Mouse (Mus musculus) MEL (cell line): Measurements from ENCODE around the gene Rufy4. TPM values are rescaled to one million over a fixed set of nuclear protein-coding genes. Genes with fewer than 3 reads are reported as not detected.

Experiments used
- DNase-seq: peaks from one replicate; pipeline ENCODE4 v3.0.0; 2011; ENCODE audit warnings: low read depth, low spot score
- H3K27ac ChIP-seq: 2 replicates; pipeline ENCODE4 v1.5.1; 2012; ENCODE audit warnings: low read depth, mild to moderate bottlenecking, control low read depth, low read length, moderate library complexity; ENCODE audit not compliant: control insufficient read depth
- H3K27me3 ChIP-seq, 2 experiments: fragments of 150-350 bp in 1 of 2; sonication (generic) in 1 of 2; 2 replicates each; pipeline ENCODE4 v1.6.1; 2012; ENCODE audit warnings: low read length in 2 of 2, mild to moderate bottlenecking in 2 of 2, improper control_type of control experiment in 1 of 2, moderate library complexity in 1 of 2; ENCODE audit not compliant: insufficient read depth in 2 of 2, control insufficient read depth in 1 of 2
- H3K36me3 ChIP-seq, 2 experiments: 2 replicates each; pipeline ENCODE4 v1.6.1; 2012 to 2014; ENCODE audit warnings: low read length in 2 of 2, improper control_type of control experiment in 1 of 2, inconsistent platforms in 1 of 2, mild to moderate bottlenecking in 1 of 2; ENCODE audit not compliant: insufficient read depth in 2 of 2, control insufficient read depth in 1 of 2
- H3K4me1 ChIP-seq, 2 experiments: fragments of 150-350 bp in 1 of 2; sonication (generic) in 1 of 2; 2 replicates each; pipeline ENCODE4 v1.6.1; 2012; ENCODE audit warnings: low read length in 2 of 2, improper control_type of control experiment in 1 of 2, mild to moderate bottlenecking in 1 of 2; ENCODE audit not compliant: insufficient read depth in 2 of 2, control insufficient read depth in 1 of 2
- H3K4me3 ChIP-seq, 2 experiments: fragments of 150-350 bp in 1 of 2; sonication (generic) in 1 of 2; 2 replicates each; pipeline ENCODE4 v1.5.1; 2012; ENCODE audit warnings: low read depth in 2 of 2, low read length in 2 of 2, mild to moderate bottlenecking in 2 of 2, moderate library complexity in 2 of 2, control low read depth in 1 of 2, improper control_type of control experiment in 1 of 2; ENCODE audit not compliant: control insufficient read depth in 1 of 2, insufficient read depth in 1 of 2
- H3K79me2 ChIP-seq: 2 replicates; pipeline ENCODE4 v1.6.1; 2012; ENCODE audit warnings: mild to moderate bottlenecking, low read length, moderate library complexity; ENCODE audit not compliant: control insufficient read depth, poor library complexity, insufficient read depth
- H3K9ac ChIP-seq: 2 replicates; pipeline ENCODE4 v1.6.1; 2012; ENCODE audit warnings: low read depth, mild to moderate bottlenecking, control low read depth, low read length, moderate library complexity; ENCODE audit not compliant: control insufficient read depth, poor library complexity, severe bottlenecking
- H3K9me3 ChIP-seq: fragments of 150-350 bp; sonication (generic); replicated peaks from 2 replicates; pipeline ENCODE4 v1.6.1; 2012; ENCODE audit warnings: mild to moderate bottlenecking, low read length, improper control_type of control experiment, moderate library complexity; ENCODE audit not compliant: insufficient read depth
- BHLHE40 ChIP-seq: IDR thresholded peaks from 2 replicates; pipeline ENCODE4 v1.6.1; 2012; ENCODE audit warnings: low read depth, mild to moderate bottlenecking, inconsistent platforms, low read length, improper control_type of control experiment, borderline replicate concordance
- CHD1 ChIP-seq: IDR thresholded peaks from 2 replicates; pipeline ENCODE4 v1.6.1; 2012; ENCODE audit warnings: low read depth, mild to moderate bottlenecking, inconsistent platforms, low read length, improper control_type of control experiment
- CHD2 ChIP-seq: IDR thresholded peaks from 2 replicates; pipeline ENCODE4 v1.6.1; 2011; ENCODE audit warnings: low read length, improper control_type of control experiment
- CTCF ChIP-seq, 3 experiments: IDR thresholded peaks in 2 of 3; conservative IDR thresholded peaks in 1 of 3; 2 replicates each; pipeline ENCODE4 v1.5.1; 2011 to 2012; ENCODE audit warnings: low read length in 3 of 3, low read depth in 2 of 3, mild to moderate bottlenecking in 2 of 3, improper control_type of control experiment in 1 of 3, inconsistent platforms in 1 of 3, mixed read lengths in 1 of 3, moderate library complexity in 1 of 3; ENCODE audit not compliant: control insufficient read depth in 1 of 3, insufficient read depth in 1 of 3, poor library complexity in 1 of 3, severe bottlenecking in 1 of 3
- E2F4 ChIP-seq: IDR thresholded peaks from 2 replicates; pipeline ENCODE4 v1.6.1; 2011; ENCODE audit warnings: low read depth, low read length, improper control_type of control experiment, borderline replicate concordance
- ELF1 ChIP-seq: IDR thresholded peaks from 2 replicates; pipeline ENCODE4 v1.6.1; 2014; ENCODE audit warnings: low read depth, mild to moderate bottlenecking, inconsistent platforms, low read length, improper control_type of control experiment, moderate library complexity
- EP300 ChIP-seq, 2 experiments: IDR thresholded peaks; 2 replicates each; pipeline ENCODE4 v1.6.1; 2011; ENCODE audit warnings: improper control_type of control experiment in 2 of 2, low read length in 2 of 2, low read depth in 1 of 2, mild to moderate bottlenecking in 1 of 2
- HCFC1 ChIP-seq: IDR thresholded peaks from 2 replicates; pipeline ENCODE4 v1.6.1; 2012; ENCODE audit warnings: low read depth, mild to moderate bottlenecking, inconsistent platforms, low read length, improper control_type of control experiment, moderate library complexity
- JUND ChIP-seq: IDR thresholded peaks from 2 replicates; pipeline ENCODE4 v1.6.1; 2011; ENCODE audit warnings: low read depth, mild to moderate bottlenecking, improper control_type of control experiment, low read length
- MAFK ChIP-seq: IDR thresholded peaks from 2 replicates; pipeline ENCODE4 v1.6.1; 2011; ENCODE audit warnings: low read depth, mild to moderate bottlenecking, low read length, improper control_type of control experiment, borderline replicate concordance
- MAX ChIP-seq: IDR thresholded peaks from 2 replicates; pipeline ENCODE4 v1.6.1; 2011; ENCODE audit warnings: low read length, improper control_type of control experiment
- MAZ ChIP-seq: IDR thresholded peaks from 2 replicates; pipeline ENCODE4 v1.6.1; 2012; ENCODE audit warnings: low read depth, mild to moderate bottlenecking, inconsistent platforms, low read length, improper control_type of control experiment
- MEF2A ChIP-seq: IDR thresholded peaks from 2 replicates; pipeline ENCODE4 v1.6.1; 2014; ENCODE audit warnings: low read depth, mild to moderate bottlenecking, inconsistent platforms, low read length, improper control_type of control experiment; ENCODE audit not compliant: poor library complexity, insufficient replicate concordance, severe bottlenecking; ENCODE audit errors: extremely low read depth
- MXI1 ChIP-seq: IDR thresholded peaks from 2 replicates; pipeline ENCODE4 v1.6.1; 2011; ENCODE audit warnings: mild to moderate bottlenecking, low read depth, low read length, improper control_type of control experiment
- NELFE ChIP-seq: IDR thresholded peaks from 2 replicates; pipeline ENCODE4 v1.6.1; 2011; ENCODE audit warnings: low read depth, low read length, improper control_type of control experiment
- POLR2A ChIP-seq, 2 experiments: IDR thresholded peaks; 2 replicates each; pipeline ENCODE4 v1.6.1; 2011 to 2012; ENCODE audit warnings: low read length in 2 of 2, mild to moderate bottlenecking in 2 of 2, control low read depth in 1 of 2, improper control_type of control experiment in 1 of 2, low read depth in 1 of 2, moderate library complexity in 1 of 2; ENCODE audit not compliant: control insufficient read depth in 1 of 2, insufficient read depth in 1 of 2, poor library complexity in 1 of 2
- RAD21 ChIP-seq: IDR thresholded peaks from 2 replicates; pipeline ENCODE4 v1.6.1; 2011; ENCODE audit warnings: mild to moderate bottlenecking, low read depth, low read length, improper control_type of control experiment
- RCOR1 ChIP-seq: IDR thresholded peaks from 2 replicates; pipeline ENCODE4 v1.6.1; 2012; ENCODE audit warnings: low read depth, mild to moderate bottlenecking, inconsistent platforms, low read length, improper control_type of control experiment
- SIN3A ChIP-seq: IDR thresholded peaks from 2 replicates; pipeline ENCODE4 v1.6.1; 2012; ENCODE audit warnings: low read length, improper control_type of control experiment, inconsistent platforms
- TAL1 ChIP-seq: IDR thresholded peaks from 2 replicates; pipeline ENCODE4 v1.6.1; 2012; ENCODE audit warnings: mild to moderate bottlenecking, inconsistent platforms, low read length, moderate library complexity, mixed read lengths
- TCF12 ChIP-seq: IDR thresholded peaks from 2 replicates; pipeline ENCODE4 v1.6.1; 2014; ENCODE audit warnings: low read depth, mild to moderate bottlenecking, inconsistent platforms, low read length, improper control_type of control experiment, moderate library complexity
- USF2 ChIP-seq, 2 experiments: IDR thresholded peaks; 2 replicates each; pipeline ENCODE4 v1.6.1; 2011 to 2012; ENCODE audit warnings: improper control_type of control experiment in 2 of 2, low read length in 2 of 2, borderline replicate concordance in 1 of 2, inconsistent platforms in 1 of 2, low read depth in 1 of 2, mild to moderate bottlenecking in 1 of 2; ENCODE audit not compliant: insufficient read depth in 1 of 2
- ZC3H11A ChIP-seq: IDR thresholded peaks from 2 replicates; pipeline ENCODE4 v1.6.1; 2012; ENCODE audit warnings: low read depth, mild to moderate bottlenecking, inconsistent platforms, low read length, improper control_type of control experiment
- ZKSCAN1 ChIP-seq: IDR thresholded peaks from 2 replicates; pipeline ENCODE4 v1.6.1; 2012; ENCODE audit warnings: low read depth, mild to moderate bottlenecking, inconsistent platforms, low read length, improper control_type of control experiment, moderate library complexity
- ZMIZ1 ChIP-seq: IDR thresholded peaks from 2 replicates; pipeline ENCODE4 v1.6.1; 2012; ENCODE audit warnings: low read depth, mild to moderate bottlenecking, inconsistent platforms, low read length, improper control_type of control experiment, moderate library complexity
- polyA plus RNA-seq, 2 experiments: library from polyadenylated mRNA; stranded (reverse) in 1 of 2; unstranded in 1 of 2; fragments of >175 nt in 1 of 2; fragments of >200 nt in 1 of 2; gene quantifications; 2 replicates each; pipeline versions ENCODE4 v1.2.1 to v1.2.4; 2012; ENCODE audit warnings: low replicate concordance in 2 of 2, low read depth in 1 of 2; ENCODE audit not compliant: insufficient read length in 2 of 2, insufficient read depth in 1 of 2, missing spikeins in 1 of 2
- total RNA-seq: library from RNA; depleted of rRNA; stranded (reverse); fragments of 300-350 nt; gene quantifications from 2 replicates; pipeline ENCODE4 v1.2.3, GENCODE M21; 2012

Gene Rufy4
- total and polyA plus RNA-seq, 3 experiments = 0.04 to 0.10 TPM; not detected in 1

DNA sequence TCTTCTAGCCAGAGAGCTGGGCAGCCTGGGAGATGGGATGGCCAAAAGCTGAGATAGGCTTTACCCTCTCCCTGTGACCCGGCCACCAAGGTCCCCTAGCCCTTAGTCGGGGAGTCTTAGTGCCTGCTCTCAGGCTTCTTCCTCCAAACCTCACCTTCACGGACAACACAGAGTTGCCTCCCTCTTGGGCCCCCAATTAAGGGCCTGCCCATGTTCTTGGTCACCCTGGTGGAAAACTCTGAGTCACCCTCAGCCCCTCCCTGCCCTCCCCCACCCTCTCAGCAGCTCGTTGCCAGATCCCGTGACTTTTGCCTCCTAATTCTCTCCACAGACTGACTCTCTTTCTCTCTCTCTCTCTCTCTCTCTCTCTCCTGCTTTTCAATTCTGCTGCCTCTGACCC is 40.6 kb upstream of the Rufy4 start:
- no peak for TF ChIP-seq USF2 (IDR thresholded peaks at IDR 0.05; ENCODE audit: borderline replicate concordance in 1 of 2, insufficient read depth in 1 of 2, low read depth in 1 of 2, low read length in 2 of 2)
- TF ChIP-seq ZMIZ1 = no peak
- Histone ChIP-seq H3K27me3 (no peaks in the 10 kb centered on the region; a peak in 1 of 4 replicates), H3K4me1 (no peaks in the 10 kb centered on the region), H3K9me3 (no peaks in the 10 kb centered on the region), H3K9ac (no peak overlapping the region), H3K79me2 (no peaks in the 10 kb centered on the region), H3K36me3 (no peaks in the 10 kb centered on the region), H3K4me3 (no peak overlapping the region), H3K27ac (no peak overlapping the region)
- no peak for DNase-seq

DNA sequence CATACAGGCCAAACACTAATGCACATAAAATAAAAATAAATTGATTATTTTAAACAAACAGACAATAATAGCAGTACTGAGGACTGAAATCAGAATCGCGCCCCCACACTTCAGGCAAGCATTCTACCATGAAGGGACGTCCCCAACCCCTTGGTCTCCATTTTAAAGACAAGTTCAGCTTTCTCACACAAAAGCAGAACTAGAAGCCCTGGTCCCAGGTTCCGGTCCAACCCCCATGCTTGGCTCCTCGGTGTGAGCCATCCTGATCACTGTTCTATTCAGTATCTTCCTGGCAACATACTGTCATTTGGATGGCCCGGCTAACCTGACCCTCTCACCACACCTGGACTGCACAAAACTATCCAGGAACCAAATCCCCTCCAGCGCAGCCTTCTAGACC is 39.8 kb upstream of the Rufy4 start:
- TF ChIP-seq RAD21 (no peak), E2F4 (no peak), HCFC1 (no peak), BHLHE40 (no peak), RCOR1 (no peak), ELF1 (no peak), TCF12 (no peak), CHD1 (no peak), MAZ (no peak), ZKSCAN1 (no peak)
- TF ChIP-seq, all 39 proteins: peak for 0
- Histone ChIP-seq H3K36me3 (no peaks in the 10 kb centered on the region), H3K27me3 (no peaks in the 10 kb centered on the region; a peak in 1 of 4 replicates), H3K27ac (no peak overlapping the region), H3K9ac (no peak overlapping the region), H3K4me1 (no peaks in the 10 kb centered on the region), H3K4me3 (no peak overlapping the region), H3K9me3 (no peaks in the 10 kb centered on the region), H3K79me2 (no peaks in the 10 kb centered on the region)
- DNase-seq = no peak

DNA sequence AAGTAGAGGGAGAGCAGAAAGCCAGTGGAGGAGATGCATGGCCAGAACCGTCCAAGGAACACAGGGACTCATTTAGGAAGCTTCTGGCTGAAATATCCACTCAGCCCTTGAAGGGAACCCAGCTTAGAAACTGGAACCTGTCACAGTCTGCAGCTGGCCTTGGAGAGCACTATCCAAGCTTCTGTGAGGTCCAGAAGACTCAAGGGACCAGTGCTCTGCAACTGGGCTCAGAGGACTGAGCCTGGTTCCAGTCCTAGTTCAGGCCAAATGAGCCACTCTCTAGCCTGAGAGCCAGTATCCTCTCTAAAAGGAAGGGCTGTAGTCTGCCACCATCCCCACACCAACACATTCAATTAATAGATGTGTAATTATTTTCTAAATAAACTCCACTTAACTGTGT is 36.8 kb upstream of the Rufy4 start:
- no peak overlapping the region for H3K9ac ChIP-seq
- H3K4me3 ChIP-seq = no peak overlapping the region
- TF ChIP-seq MXI1 = no peak
- no peak for TF ChIP-seq MAX
- TF ChIP-seq CHD1 = no peak
- no peak for TF ChIP-seq ZC3H11A
- TF ChIP-seq EP300 (IDR thresholded peaks at IDR 0.05; ENCODE audit: low read depth in 1 of 2, low read length in 2 of 2) = no peak
- no peak for TF ChIP-seq CHD2
- no peak for TF ChIP-seq MEF2A
- TF ChIP-seq BHLHE40 = no peak
- no peak for TF ChIP-seq ZMIZ1
- TF ChIP-seq MAFK = no peak
- no peak for TF ChIP-seq TAL1
- TF ChIP-seq RCOR1 = no peak
- no peak for TF ChIP-seq ZKSCAN1
- no peak for TF ChIP-seq ELF1
- TF ChIP-seq POLR2A (IDR thresholded peaks at IDR 0.05; ENCODE audit: control insufficient read depth in 1 of 2, insufficient read depth in 1 of 2, low read depth in 1 of 2, low read length in 2 of 2, poor library complexity in 1 of 2) = no peak
- TF ChIP-seq RAD21 = no peak
- TF ChIP-seq SIN3A = no peak
- TF ChIP-seq JUND = no peak
- no peak for TF ChIP-seq CTCF (IDR thresholded peaks at IDR 0.05 in 2 of 3, conservative IDR thresholded peaks at IDR 0.05 in 1 of 3; ENCODE audit: control insufficient read depth in 1 of 3, insufficient read depth in 1 of 3, low read depth in 2 of 3, low read length in 3 of 3, poor library complexity in 1 of 3, severe bottlenecking in 1 of 3)
- no peak for TF ChIP-seq NELFE
- TF ChIP-seq, all 39 proteins: peak for 0
- H3K4me1 ChIP-seq = no peaks in the 10 kb centered on the region
- no peak overlapping the region for H3K27ac ChIP-seq
- H3K9me3 ChIP-seq = no peaks in the 10 kb centered on the region
- H3K36me3 ChIP-seq = no peaks in the 10 kb centered on the region
- no peak for DNase-seq
- no peaks in the 10 kb centered on the region for H3K79me2 ChIP-seq
- no peaks in the 10 kb centered on the region; a peak in 1 of 4 replicates for H3K27me3 ChIP-seq
